Mouse (Mus musculus) MN1 (cell line): ENCODE measurements at regions not wholly inside any gene's neighbourhood (a gene's known extent, or its start where the extent isn't known, plus 50 kb on each side); places are given as distances from the start of the nearest gene placed in this dataset.

Experiments used
- DNase-seq: peaks from one replicate; pipeline ENCODE4 v3.0.0-alpha.2; 2016; ENCODE audit warnings: low spot score

- no peak for DNase-seq
Observed at GRCm38 (mm10) chr16:77400276-77400891, 201.5 kb downstream of the Gm11146 start.

DNA sequence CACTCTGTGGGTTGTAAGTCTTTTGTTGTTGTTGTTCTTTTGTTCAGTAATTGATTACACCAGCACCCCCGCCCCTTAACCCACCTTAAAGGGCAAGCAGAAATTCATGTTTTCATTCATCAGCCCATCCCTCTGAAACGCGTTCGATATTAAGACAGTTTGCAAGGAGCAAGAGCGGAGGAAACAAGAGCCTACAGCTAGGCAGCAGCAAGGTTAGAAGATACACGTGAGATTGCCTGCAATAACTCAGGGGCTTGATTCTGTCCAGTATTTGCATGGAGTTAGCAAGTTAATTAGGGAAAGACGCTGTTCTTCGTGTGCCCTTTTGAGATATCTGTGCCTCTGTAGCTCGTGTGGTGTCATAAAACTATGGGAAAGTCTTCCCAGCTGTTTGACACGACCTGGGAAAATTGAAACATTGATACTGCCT, 202.0 kb downstream of the Gm11146 start:
- DNase-seq, result no peak

- no peak for DNase-seq
Observed at GRCm38 (mm10) chr16:77394054-77394716, 207.7 kb downstream of the Gm11146 start.

DNA sequence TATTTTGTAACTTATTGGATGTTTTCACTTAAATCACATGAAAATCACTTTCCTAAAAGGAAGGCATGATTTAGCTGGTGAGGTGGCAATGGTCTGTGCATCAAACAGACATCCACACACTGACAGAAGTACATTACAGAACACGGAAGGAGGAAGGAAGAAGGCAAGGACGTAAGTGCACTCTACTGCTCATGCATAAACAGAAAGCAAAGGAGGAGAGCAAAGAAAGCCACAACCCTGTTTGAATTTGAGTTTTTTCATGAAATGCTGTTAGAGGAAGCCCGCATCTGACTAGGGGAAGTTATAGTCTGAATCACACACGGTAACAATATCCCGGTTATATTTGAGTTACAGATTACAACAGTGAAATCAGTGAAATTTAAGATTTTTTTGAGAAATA, 208.4 kb downstream of the Gm11146 start:
- no peak for DNase-seq

DNA sequence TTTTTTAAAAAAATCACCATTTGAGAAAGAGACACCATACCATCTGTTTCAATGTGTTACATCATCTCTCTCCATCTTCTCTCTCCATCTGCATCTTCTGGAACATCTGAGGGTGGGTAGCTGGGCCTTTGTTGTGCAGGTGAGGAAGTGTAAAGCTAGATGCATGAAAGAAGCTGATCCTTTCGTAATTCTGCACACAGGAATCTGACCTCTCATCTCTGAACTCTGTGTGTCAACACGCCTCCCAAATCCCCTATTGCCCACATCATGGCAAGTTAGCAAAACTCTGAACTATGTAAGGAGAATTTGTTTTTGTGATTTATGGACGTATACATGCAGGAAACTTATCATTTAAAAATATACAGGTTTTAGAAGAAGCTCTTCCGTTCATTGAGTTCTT, 209.7 kb downstream of the Gm11146 start:
- no peak for DNase-seq

GRCm38 (mm10) chr16:77384021-77384729, 217.7 kb downstream of the Gm11146 start:
- DNase-seq, result no peak

GRCm38 (mm10) chr16:77382790-77383189, 219.1 kb downstream of the Gm11146 start:
- no peak for DNase-seq

- no peak for DNase-seq
Observed at GRCm38 (mm10) chr16:77372768-77373167, 229.1 kb downstream of the Gm11146 start.

DNA sequence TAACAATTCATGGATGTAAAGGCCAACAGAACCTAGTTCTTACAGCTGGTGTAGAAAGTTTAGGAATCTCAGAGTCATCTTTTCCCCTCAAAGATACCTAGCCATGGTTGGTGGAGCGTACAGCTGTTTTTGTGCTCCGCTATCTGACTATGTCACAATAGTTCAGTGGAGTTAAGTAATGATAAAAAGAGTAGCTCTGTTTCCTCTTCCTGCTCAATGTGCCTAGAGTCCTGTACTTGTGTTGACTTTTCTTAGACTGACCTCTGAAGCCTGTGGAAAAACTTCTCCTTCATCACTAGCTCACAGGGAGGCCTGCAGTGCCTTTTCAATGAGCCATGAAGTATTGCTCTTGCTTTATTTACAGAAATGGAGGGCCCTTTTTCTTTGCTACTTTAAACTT, 232.1 kb downstream of the Gm11146 start:
- no peak for DNase-seq

DNA sequence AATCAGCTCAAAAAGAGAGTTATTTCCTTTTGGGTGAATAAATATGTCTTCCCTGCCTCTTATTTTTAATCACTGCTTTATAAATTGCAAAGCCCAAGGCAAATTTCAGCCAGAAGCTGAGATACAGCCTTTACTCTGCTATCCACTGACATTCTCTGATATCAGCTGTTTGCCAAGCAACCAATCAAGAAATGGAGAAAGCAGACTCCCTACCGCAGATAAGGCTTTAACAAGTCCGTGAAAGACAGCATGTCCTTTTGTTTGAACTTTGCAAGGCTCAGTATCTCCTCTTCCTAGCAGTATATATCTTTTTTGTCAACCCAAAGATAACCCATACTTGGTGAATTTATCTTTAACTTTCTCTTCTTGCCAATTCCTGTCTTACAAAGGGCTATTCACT, 236.6 kb downstream of the Gm11146 start:
- no peak for DNase-seq

DNA sequence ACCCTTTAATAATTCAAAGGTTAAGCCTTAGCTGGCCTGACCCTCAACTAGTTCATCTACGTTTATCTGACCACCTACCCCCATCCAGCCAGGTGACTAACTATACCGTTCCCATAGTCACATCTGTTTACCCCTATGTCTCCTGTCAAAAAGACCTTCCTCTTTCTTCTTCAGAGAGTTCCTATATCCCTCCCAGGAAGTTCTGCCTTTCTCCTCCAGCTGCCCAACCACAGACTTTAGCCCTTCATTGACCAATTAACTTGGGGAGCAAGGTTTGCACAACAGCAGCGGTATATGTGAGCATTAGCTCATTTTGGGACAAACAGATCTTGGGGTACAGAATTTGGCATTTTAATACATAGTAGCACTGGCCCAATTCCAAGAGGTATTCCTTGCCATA, 237.5 kb downstream of the Gm11146 start:
- DNase-seq, result no peak

DNA sequence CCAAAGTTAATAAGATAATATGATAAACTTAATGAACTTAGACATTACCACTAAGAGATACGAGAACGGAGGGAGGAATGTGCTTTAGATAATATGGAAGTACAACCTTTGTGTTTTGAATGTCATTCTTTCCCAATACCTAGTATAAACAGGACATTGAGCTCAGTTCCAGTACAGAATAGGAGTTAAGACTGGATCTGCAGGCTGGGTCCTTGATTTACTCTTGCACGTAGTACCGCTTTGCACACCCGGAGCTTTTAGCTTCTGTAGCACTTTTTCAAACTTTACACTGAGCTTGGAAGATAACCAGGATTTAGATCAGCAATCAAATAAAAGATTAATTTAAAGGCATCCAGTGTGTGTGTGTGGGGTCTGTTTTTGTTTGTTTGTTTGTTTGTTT, 242.7 kb downstream of the Gm11146 start:
- DNase-seq, result no peak

GRCm38 (mm10) chr16:77355260-77355659, 246.6 kb downstream of the Gm11146 start:
- DNase-seq, result no peak

DNA sequence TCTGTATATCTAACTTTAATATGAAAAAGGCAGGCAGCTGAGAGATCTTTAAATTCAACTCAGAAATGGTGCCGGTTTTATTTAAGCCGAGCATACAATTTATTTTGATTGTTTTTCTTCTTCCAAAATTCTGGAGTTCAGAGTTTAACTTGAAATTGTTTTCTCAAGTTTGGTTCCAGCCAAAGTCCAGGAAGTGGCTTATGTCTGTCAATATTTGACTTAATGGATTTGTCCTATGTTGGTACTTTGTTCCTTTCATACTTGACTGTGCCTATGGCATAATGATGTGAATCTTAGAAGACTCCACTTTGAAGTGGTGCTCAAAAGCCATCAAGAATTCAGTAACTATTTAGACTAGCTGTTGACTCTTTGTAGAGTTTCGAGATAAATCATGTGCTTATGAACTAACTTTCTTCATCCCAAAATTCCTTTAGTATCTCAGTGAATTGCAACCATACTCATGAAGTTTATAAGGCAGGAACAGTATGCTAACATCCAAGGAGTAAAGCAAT, 247.6 kb downstream of the Gm11146 start:
- no peak for DNase-seq

- DNase-seq, result no peak
Observed at GRCm38 (mm10) chr16:77346128-77346527, 255.8 kb downstream of the Gm11146 start.

DNA sequence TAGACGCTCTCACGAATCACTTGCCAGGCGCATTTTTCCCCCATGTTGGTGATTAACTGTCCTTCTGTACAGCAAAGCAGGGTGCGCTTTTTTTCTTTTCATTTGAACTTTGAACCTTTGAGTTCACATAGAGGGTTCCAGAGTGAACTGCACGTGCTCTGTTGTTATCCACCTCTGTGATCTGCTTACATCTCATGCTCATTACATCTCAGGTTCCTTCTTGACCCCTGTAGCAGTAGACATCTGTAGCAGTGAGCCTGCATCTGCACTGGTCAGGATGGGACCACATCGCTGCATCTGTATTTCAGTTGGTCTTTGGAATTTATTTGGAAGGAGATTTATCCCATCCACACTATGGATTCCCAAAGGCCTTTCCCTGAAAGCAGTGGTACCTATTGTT, 269.6 kb downstream of the Gm11146 start:
- no peak for DNase-seq

- DNase-seq, result no peak
Observed at GRCm38 (mm10) chr16:77330996-77331395, 270.9 kb downstream of the Gm11146 start.

DNA sequence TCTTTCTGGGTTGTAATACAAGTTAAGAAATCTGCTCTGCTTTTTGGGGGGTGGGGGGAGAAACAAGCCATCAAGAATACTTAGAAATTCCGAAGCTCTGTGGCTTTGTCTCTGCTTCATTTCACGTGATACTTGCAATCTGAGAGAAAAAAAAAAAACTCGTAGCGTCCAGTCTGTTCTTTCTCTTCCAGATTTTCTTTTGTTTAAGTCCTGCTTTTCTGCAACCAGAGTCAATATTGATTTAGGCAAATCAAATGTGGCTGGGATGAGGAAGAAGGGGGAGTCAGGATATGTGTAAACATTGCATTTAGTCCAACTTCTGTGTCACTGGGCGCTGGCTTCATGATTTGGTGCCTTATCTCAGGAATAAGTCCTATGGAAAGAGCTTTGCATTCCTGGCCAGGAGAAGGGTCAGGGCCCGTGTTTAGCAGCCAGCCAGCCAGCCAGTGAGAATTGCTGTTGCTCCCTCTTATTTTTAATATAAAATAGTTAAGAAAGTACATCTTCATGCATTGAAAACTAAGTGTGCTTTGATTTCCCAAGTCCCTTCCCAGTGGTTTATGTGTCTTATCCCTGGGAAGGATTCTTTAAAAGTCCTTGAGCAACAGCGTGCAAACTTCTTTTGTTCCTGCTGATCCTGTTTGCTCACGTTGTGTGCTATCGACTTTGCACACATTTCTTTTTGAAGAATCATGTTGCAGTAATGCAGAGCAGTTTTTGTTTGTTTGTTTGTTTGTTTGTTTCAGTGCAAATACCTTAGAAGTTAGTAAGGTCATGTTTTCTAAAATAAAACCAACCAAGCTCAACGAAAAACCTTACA, 272.0 kb downstream of the Gm11146 start:
- no peak for DNase-seq

DNA sequence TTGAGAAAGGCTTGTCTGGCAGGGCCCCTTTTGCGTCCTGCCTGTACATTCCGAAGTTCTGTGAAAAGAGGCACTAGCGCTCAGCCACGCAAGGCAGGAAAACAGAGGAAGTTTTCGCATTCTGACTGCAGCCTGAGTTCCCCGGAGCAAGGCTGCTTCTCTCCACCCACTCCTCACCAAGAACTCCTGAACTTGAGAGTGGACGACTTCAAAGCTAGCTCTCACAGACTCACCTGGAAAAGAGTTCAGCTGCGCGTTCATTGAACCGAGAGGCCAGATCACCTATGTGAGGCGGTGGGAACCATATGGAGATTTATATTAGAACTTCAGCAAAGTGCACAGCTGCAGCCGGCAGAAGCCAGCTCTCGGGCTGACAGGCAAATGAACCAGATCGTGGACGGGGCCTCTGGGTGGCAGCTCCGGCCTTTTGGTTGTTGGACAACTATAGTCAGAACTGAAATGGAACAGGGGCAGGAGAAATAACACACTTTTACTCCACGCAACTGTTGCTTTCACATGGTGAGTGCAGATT, 272.7 kb downstream of the Gm11146 start:
- no peak for DNase-seq

- DNase-seq, result no peak
Observed at GRCm38 (mm10) chr16:77328628-77329159, 273.2 kb downstream of the Gm11146 start.

DNA sequence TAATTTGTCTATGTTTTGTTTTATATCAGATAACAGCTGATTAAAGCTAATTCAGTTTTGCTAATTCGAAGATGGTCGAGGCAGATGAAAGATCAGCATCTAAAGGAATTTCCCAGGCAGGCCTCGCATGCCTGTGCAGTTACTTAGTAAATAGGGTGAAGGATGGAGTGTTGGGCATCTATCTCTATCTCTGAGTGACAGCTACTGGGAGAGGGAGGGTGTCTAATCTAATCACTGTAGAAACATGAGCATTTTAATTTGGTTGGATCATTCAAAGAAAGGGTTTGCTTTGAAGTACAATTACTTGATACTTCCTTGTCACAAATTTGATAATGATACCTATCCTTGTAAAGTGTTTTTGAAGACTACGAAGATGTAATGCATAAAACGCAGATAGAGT, 273.8 kb downstream of the Gm11146 start:
- no peak for DNase-seq

DNA sequence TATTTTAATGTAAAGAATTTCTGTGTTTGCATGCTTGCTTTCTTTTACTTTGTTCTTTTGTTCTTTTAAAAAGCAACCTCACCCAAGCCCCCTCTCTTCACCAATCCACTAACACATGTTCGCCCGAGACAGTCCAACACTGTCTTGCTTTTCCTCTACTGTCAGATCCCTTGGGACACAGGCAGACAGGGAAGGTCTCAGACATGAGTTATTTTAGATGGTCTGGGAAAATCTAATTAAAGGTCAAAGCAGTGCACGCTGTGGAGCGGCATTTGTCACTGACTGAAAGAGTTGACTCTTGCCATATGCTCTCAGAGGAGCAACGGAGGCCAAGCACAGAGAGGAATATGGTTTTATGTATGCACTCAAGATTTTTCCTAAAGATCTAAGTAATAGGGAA, 279.6 kb downstream of the Gm11146 start:
- no peak for DNase-seq
